Mouse (Mus musculus) cerebellum, adult 11-12 months (tissue): ENCODE data around the gene Plcg2.

Experiments used
- DNase-seq: peaks from one replicate; pipeline ENCODE4 v3.0.0; 2022

Gene Plcg2

GRCm38 (mm10) chr8:117645486-117645885 is 147.4 kb downstream of the Plcg2 start:
- DNase-seq: no peak

- no peak for DNase-seq
Measured at GRCm38 (mm10) chr8:117646020-117646419, 147.9 kb downstream of the Plcg2 start.

GRCm38 (mm10) chr8:117646440-117646839 is 148.3 kb downstream of the Plcg2 start:
- no peak for DNase-seq

- DNase-seq: no peak
Measured at GRCm38 (mm10) chr8:117652318-117652717, 154.2 kb downstream of the Plcg2 start.

- no peak for DNase-seq
Measured at GRCm38 (mm10) chr8:117658990-117659389, 160.9 kb downstream of the Plcg2 start.

GRCm38 (mm10) chr8:117660358-117661031 is 162.4 kb downstream of the Plcg2 start:
- DNase-seq: no peak

- DNase-seq: no peak
Measured at GRCm38 (mm10) chr8:117667349-117668124, 169.4 kb downstream of the Plcg2 start.

- DNase-seq: no peak
Measured at GRCm38 (mm10) chr8:117670461-117670860, 172.4 kb downstream of the Plcg2 start.

GRCm38 (mm10) chr8:117672558-117672957 is 174.5 kb downstream of the Plcg2 start:
- DNase-seq: no peak

GRCm38 (mm10) chr8:117673430-117673830 is 175.3 kb downstream of the Plcg2 start, which contains the start of gene Sdr42e1:
Gene Sdr42e1 (minus strand): TSS chr8:117673689.
- DNase-seq: no peak

GRCm38 (mm10) chr8:117675171-117675570 is 177.1 kb downstream of the Plcg2 start:
- no peak for DNase-seq

GRCm38 (mm10) chr8:117676460-117676859 is 178.4 kb downstream of the Plcg2 start:
- no peak for DNase-seq

GRCm38 (mm10) chr8:117677011-117677410 is 178.9 kb downstream of the Plcg2 start:
- DNase-seq: no peak

- no peak for DNase-seq
Measured at GRCm38 (mm10) chr8:117678650-117679049, 180.6 kb downstream of the Plcg2 start.

GRCm38 (mm10) chr8:117683925-117684472 is 185.9 kb downstream of the Plcg2 start:
- DNase-seq: no peak

- no peak for DNase-seq
Measured at GRCm38 (mm10) chr8:117684504-117684903, 186.4 kb downstream of the Plcg2 start.
